Mouse (Mus musculus): ENCODE measurements around the gene Sbk1. TPM values are rescaled to one million over a fixed set of nuclear protein-coding genes. Genes with fewer than 3 reads are reported as not detected.

Sbk1 gene
- total and polyA plus RNA-seq, 3 experiments, result 1.6 to 4.5 (median 4.2) TPM

DNA sequence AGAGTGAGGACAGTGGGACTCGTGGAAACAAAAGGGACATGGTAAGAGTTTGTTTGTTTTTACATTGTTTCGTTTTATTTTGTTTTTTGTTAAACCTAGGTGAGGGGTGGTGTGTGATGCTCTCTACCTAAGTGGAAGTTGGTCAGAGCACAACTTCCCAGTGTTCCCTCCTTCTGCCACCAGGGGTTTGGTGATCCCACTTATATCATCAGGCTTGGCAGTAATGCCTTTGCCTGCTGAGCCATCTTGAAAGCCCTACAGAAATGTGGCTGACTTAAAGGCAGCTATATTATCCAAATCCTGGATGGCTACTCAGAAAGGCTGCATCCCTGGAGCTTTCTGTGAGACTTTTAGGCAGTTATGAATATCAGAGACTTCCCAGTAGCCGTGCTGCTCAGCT is 60.3 kb downstream of the Sbk1 start:
- Histone ChIP-seq H3K36me3 (replicated peaks in 1 of 2; ENCODE audit: control insufficient read depth in 1 of 2, insufficient read depth in 1 of 2, low read length in 1 of 2) (no peaks in the 10 kb centered on the region), H3K9me3 (replicated peaks; ENCODE audit: low read length) (peaks cover 11% of the 10 kb centered on the region), H3K27me3 (replicated peaks) (peaks cover 10% of the 10 kb centered on the region), H3K79me2 (replicated peaks; ENCODE audit: control insufficient read depth, extremely low read depth, insufficient read depth, poor library complexity, severe bottlenecking) (no peaks in the 10 kb centered on the region), H3K4me3 (replicated peaks in 1 of 3; ENCODE audit: low read depth in 2 of 3, low read length in 2 of 3, poor library complexity in 1 of 3) (no peak overlapping the region), H3K4me2 (ENCODE audit: insufficient read depth, low read depth, poor library complexity, severe bottlenecking) (no peak overlapping the region), H3K9ac (ENCODE audit: insufficient read depth, low read depth) (no peak overlapping the region), H3K4me1 (ENCODE audit: control insufficient read depth in 1 of 2, insufficient read depth in 2 of 2) (no peaks in the 10 kb centered on the region), H3K27ac (ENCODE audit: insufficient read depth, low read depth) (no peak overlapping the region)
- no peak for TF ChIP-seq KAT2A (IDR thresholded peaks at IDR 0.05; ENCODE audit: insufficient replicate concordance, low read length)
- dilution Hi-C loops (cut with MboI; ENCODE audit: extremely low pct_ligation_motif_present, extremely low pct_unique_long_range_greater_than_20kb, low sequenced_read_pairs), result no loop called here
- in situ Hi-C loops (cut with MboI; ENCODE audit: low pct_ligation_motif_present, low pct_unique_long_range_greater_than_20kb, low sequenced_read_pairs), result no loop called here
- DNase-seq (ENCODE audit: extremely low read depth), result no peak

DNA sequence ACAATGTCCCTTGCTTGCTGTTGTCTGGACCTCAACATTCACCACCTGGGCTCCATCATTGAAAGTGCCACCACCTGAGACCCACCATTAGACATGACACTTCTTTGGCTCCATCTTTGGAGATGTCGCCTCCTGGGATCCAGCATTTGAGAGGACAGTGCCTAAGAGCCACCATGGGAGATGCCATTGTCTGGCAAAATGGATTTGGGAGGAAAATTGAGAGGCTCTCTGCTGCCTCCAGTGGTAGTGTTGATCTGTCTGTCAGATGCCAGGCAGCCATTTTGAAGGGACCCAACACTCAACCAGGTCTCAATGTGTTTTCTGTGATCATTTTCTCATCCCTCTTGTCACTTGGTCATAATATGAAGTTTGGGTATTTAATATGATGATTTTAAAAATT is 63.1 kb downstream of the Sbk1 start:
- peaks cover 10% of the 10 kb centered on the region for H3K27me3 ChIP-seq (replicated peaks)
- no peaks in the 10 kb centered on the region for H3K36me3 ChIP-seq (replicated peaks in 1 of 2; ENCODE audit: control insufficient read depth in 1 of 2, insufficient read depth in 1 of 2, low read length in 1 of 2)
- H3K27ac ChIP-seq (ENCODE audit: insufficient read depth, low read depth), result no peak overlapping the region
- dilution Hi-C loops (cut with MboI; ENCODE audit: extremely low pct_ligation_motif_present, extremely low pct_unique_long_range_greater_than_20kb, low sequenced_read_pairs), result no loop called here
- TF ChIP-seq CTCF (conservative IDR thresholded peaks at IDR 0.05 in 1 of 2, IDR thresholded peaks at IDR 0.05 in 1 of 2; ENCODE audit: low read depth in 2 of 2, low read length in 2 of 2) (peak; percentile 43 to 60), PAX5 (IDR thresholded peaks at IDR 0.05; ENCODE audit: low read length) (no peak), KAT2A (IDR thresholded peaks at IDR 0.05; ENCODE audit: insufficient replicate concordance, low read length) (no peak), CHD1 (IDR thresholded peaks at IDR 0.05; ENCODE audit: low read depth, low read length) (no peak), CHD2 (IDR thresholded peaks at IDR 0.05; ENCODE audit: low read length) (no peak), MXI1 (IDR thresholded peaks at IDR 0.05; ENCODE audit: low read depth, low read length) (no peak), SMC3 (IDR thresholded peaks at IDR 0.05; ENCODE audit: low read depth, low read length) (0 out of 2 replicates have a peak, but pooled peaks have one; percentile 5)
- no peaks in the 10 kb centered on the region for H3K79me2 ChIP-seq (replicated peaks; ENCODE audit: control insufficient read depth, extremely low read depth, insufficient read depth, poor library complexity, severe bottlenecking)
- H3K9me3 ChIP-seq (replicated peaks; ENCODE audit: low read length), result peaks cover 11% of the 10 kb centered on the region
- H3K9ac ChIP-seq (ENCODE audit: insufficient read depth, low read depth), result no peak overlapping the region
- in situ Hi-C loops (cut with MboI; ENCODE audit: low pct_ligation_motif_present, low pct_unique_long_range_greater_than_20kb, low sequenced_read_pairs), result loop anchor here (5.0 kb wide), 1 partner anchor 37 kb away; no protein-coding TSS in a partner anchor
- peaks cover 5 to 15% of the 10 kb centered on the region in 2 experiments for H3K4me1 ChIP-seq (ENCODE audit: control insufficient read depth in 1 of 2, insufficient read depth in 2 of 2)
- H3K4me3 ChIP-seq (replicated peaks in 1 of 3; ENCODE audit: low read depth in 2 of 3, low read length in 2 of 3, poor library complexity in 1 of 3), result no peak overlapping the region
- DNase-seq (ENCODE audit: extremely low read depth), result no peak
- H3K4me2 ChIP-seq (ENCODE audit: insufficient read depth, low read depth, poor library complexity, severe bottlenecking), result no peak overlapping the region

DNA sequence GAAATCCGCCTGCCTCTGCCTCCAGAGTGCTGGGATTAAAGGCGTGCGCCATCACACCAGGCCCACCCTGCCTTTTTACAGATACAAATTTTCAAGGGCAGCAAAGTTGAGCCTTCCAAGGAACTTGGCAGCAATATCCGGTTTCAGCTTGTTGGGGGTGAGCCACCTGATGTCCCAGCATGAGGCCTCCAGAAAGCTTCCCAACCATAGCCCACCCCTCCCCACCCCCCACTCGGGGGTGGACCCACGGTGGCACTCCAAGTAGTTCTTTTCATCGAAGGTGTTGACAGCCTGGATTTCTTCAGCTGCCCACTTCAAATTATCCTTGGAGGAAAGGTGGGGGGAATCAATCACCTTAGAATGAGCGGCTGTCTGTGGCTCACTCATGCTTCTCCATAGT is 66.5 kb downstream of the Sbk1 start:
- no peak overlapping the region for H3K9ac ChIP-seq (ENCODE audit: insufficient read depth, low read depth)
- H3K4me1 ChIP-seq (ENCODE audit: control insufficient read depth in 1 of 2, insufficient read depth in 2 of 2), result peaks cover 11 to 22% of the 10 kb centered on the region in 2 experiments
- no peak overlapping the region for H3K4me2 ChIP-seq (ENCODE audit: insufficient read depth, low read depth, poor library complexity, severe bottlenecking)
- no peak overlapping the region for H3K27ac ChIP-seq (ENCODE audit: insufficient read depth, low read depth)
- in situ Hi-C loops (cut with MboI; ENCODE audit: low pct_ligation_motif_present, low pct_unique_long_range_greater_than_20kb, low sequenced_read_pairs), result loop anchor here (5.0 kb wide), 1 partner anchor 33 kb away; no protein-coding TSS in a partner anchor
- no peaks in the 10 kb centered on the region; the same call in 1 of the 2 replicates for H3K79me2 ChIP-seq (replicated peaks; ENCODE audit: control insufficient read depth, extremely low read depth, insufficient read depth, poor library complexity, severe bottlenecking)
- H3K9me3 ChIP-seq (replicated peaks; ENCODE audit: low read length), result no peaks in the 10 kb centered on the region
- no peak overlapping the region for H3K4me3 ChIP-seq (replicated peaks in 1 of 3; ENCODE audit: low read depth in 2 of 3, low read length in 2 of 3, poor library complexity in 1 of 3)
- TF ChIP-seq BHLHE40 (IDR thresholded peaks at IDR 0.05; ENCODE audit: low read depth, low read length) (no peak), GABPA (IDR thresholded peaks at IDR 0.05; ENCODE audit: insufficient replicate concordance, low read depth, low read length) (no peak), EP300 (IDR thresholded peaks at IDR 0.05; ENCODE audit: low read length) (no peak), MYC (IDR thresholded peaks at IDR 0.05; ENCODE audit: low read depth, low read length) (no peak), UBTF (IDR thresholded peaks at IDR 0.05; ENCODE audit: low read depth, low read length) (no peak), RAD21 (IDR thresholded peaks at IDR 0.05; ENCODE audit: low read depth, low read length) (no peak), TCF12 (IDR thresholded peaks at IDR 0.05; ENCODE audit: low read depth, low read length) (no peak), POLR2A (IDR thresholded peaks at IDR 0.05; ENCODE audit: low read depth, low read length) (no peak), PAX5 (IDR thresholded peaks at IDR 0.05; ENCODE audit: low read length) (no peak), MAZ (IDR thresholded peaks at IDR 0.05; ENCODE audit: low read depth, low read length) (no peak), MEF2A (IDR thresholded peaks at IDR 0.05; ENCODE audit: borderline replicate concordance, low read depth, low read length) (no peak), ZC3H11A (IDR thresholded peaks at IDR 0.05; ENCODE audit: low read depth, low read length) (no peak), MAX (IDR thresholded peaks at IDR 0.05; ENCODE audit: low read length) (no peak), JUN (IDR thresholded peaks at IDR 0.05; ENCODE audit: insufficient read depth, low read depth, low read length) (no peak)
- no peak for DNase-seq (ENCODE audit: extremely low read depth)
- no peaks in the 10 kb centered on the region for H3K36me3 ChIP-seq (replicated peaks in 1 of 2; ENCODE audit: control insufficient read depth in 1 of 2, insufficient read depth in 1 of 2, low read length in 1 of 2)
- H3K27me3 ChIP-seq (replicated peaks), result no peaks in the 10 kb centered on the region
- dilution Hi-C loops (cut with MboI; ENCODE audit: extremely low pct_ligation_motif_present, extremely low pct_unique_long_range_greater_than_20kb, low sequenced_read_pairs), result no loop called here

Data from CH12.LX (cell line).